ENCODE assay signal across 14 mouse cellular contexts in the genomic region with DNA sequence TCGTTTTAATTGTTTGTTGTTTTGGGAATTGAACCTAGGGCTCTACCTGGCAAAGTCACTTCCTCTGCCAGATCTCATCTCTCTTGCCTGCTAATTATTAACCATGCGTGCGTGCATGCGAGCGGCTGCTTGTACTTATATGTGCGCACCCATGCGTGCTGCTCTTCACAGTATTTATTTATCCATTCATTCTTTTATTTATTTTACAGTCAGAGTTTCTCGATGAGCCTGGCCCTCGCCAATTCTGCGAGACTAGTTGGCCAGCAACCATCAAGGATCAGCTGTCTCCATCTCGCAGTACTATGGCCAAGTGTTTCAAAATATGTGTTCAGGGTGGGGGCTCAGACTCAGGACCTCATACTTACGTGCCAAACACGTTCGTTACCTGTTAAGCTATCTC. TPM values are rescaled to one million over a fixed set of nuclear protein-coding genes. Genes with fewer than 3 reads are reported as not detected.
DNase-seq lines count a peak whose midpoint lies in the region; ATAC-seq and TF ChIP-seq lines count a peak whose summit lies in the region.
"Had no signal": no experiment of that assay in that cellular context is flagged by ENCODE, and none has a peak within 500 bp of the region (broad histone marks: within the 10 kb centered on the region; RNA-seq: fewer than 3 reads in every experiment).

No protein-coding gene starts in this region.

- peak; percentile 50 for ATAC-seq in lung, embryonic 16.5 days (ENCODE audit: low read depth)
- ATAC-seq in midbrain, embryonic 11.5 days (ENCODE audit: low FRiP score): no peak
- ATAC-seq: forebrain, embryonic 15.5 days had no signal

- no peaks in the 10 kb centered on the region for H3K27me3 ChIP-seq in liver, adult 2 months (ENCODE audit: control insufficient read depth, insufficient read depth, low read length)
- H3K27me3 ChIP-seq in lung, embryonic 16.5 days (ENCODE audit: control insufficient read depth, insufficient read depth, low read depth, low read length): no peaks in the 10 kb centered on the region
- no peaks in the 10 kb centered on the region for H3K27me3 ChIP-seq in midbrain, embryonic 11.5 days (ENCODE audit: control insufficient read depth, insufficient read depth, low read length)
- H3K27me3 ChIP-seq in cerebellum, adult 2 months (ENCODE audit: control insufficient read depth, insufficient read depth, low read length): no peaks in the 10 kb centered on the region
- H3K27me3 ChIP-seq: forebrain, embryonic 15.5 days; limb, embryonic 15.5 days had no signal

- 24% methylated on average over 14 of the region's 14 CpGs for WGBS in liver, adult 2 months
- WGBS in lung, embryonic 16.5 days: 21% methylated on average over 14 of the region's 14 CpGs
- WGBS in midbrain, embryonic 11.5 days: 86% methylated on average over 14 of the region's 14 CpGs
- WGBS in cerebellum, adult 2 months: 71% methylated on average over 14 of the region's 14 CpGs

- no peaks in the 10 kb centered on the region for H3K36me3 ChIP-seq in liver, adult 2 months (ENCODE audit: control insufficient read depth, insufficient read depth, low read length)
- H3K36me3 ChIP-seq in lung, embryonic 16.5 days (ENCODE audit: control insufficient read depth, insufficient read depth, low read length): no peaks in the 10 kb centered on the region
- H3K36me3 ChIP-seq in midbrain, embryonic 11.5 days (ENCODE audit: control insufficient read depth, insufficient read depth, low read length): no peaks in the 10 kb centered on the region
- H3K36me3 ChIP-seq: forebrain, embryonic 15.5 days; limb, embryonic 15.5 days had no signal

- peak; percentile 36 for DNase-seq in gastrocnemius, adult 18-20 months (ENCODE audit: low spot score)
- no peak for DNase-seq in gastrocnemius, postnatal 25 days
- peak; percentile 87 for DNase-seq in liver, adult 2 months (ENCODE audit: extremely low read depth, low read depth, low spot score)
- no peak for DNase-seq in liver
- DNase-seq in yolk sac, embryonic 10.5 days (ENCODE audit: low spot score): peak; percentile 14
- no peak for DNase-seq in midbrain, embryonic 11.5 days (ENCODE audit: low spot score, missing footprints)
- no peak for DNase-seq in cerebellum, adult 2 months
- DNase-seq: adrenal gland, postnatal 10 days; right cerebral cortex, postnatal 14 days; thymus, postnatal 4 days had no signal

- no peak overlapping the region for H3K9ac ChIP-seq in liver, adult 2 months (ENCODE audit: low read depth, low read length)
- no peak overlapping the region for H3K9ac ChIP-seq in lung, embryonic 16.5 days (ENCODE audit: low read length)
- no peak overlapping the region for H3K9ac ChIP-seq in midbrain, embryonic 11.5 days (ENCODE audit: low read length)
- H3K9ac ChIP-seq: forebrain, embryonic 15.5 days; limb, embryonic 15.5 days had no signal

- no peaks in the 10 kb centered on the region for H3K79me2 ChIP-seq in liver, adult 2 months (ENCODE audit: control insufficient read depth, insufficient read depth, low read length)

- no peaks in the 10 kb centered on the region for H3K9me3 ChIP-seq in lung, embryonic 16.5 days (ENCODE audit: control insufficient read depth, low read length)
- H3K9me3 ChIP-seq in midbrain, embryonic 11.5 days (ENCODE audit: control insufficient read depth, low read length): no peaks in the 10 kb centered on the region
- H3K9me3 ChIP-seq: forebrain, embryonic 15.5 days; limb, embryonic 15.5 days had no signal

- H3K27ac ChIP-seq in liver, adult 2 months (replicated peaks; ENCODE audit: insufficient read depth, low read depth, low read length): no peak overlapping the region
- H3K27ac ChIP-seq in lung, embryonic 16.5 days (ENCODE audit: low read length): peak overlapping the region; percentile 87
- H3K27ac ChIP-seq in midbrain, embryonic 11.5 days (ENCODE audit: low read depth, low read length): no peak overlapping the region
- no peak overlapping the region for H3K27ac ChIP-seq in cerebellum, adult 2 months (ENCODE audit: insufficient read depth, low read length)
- H3K27ac ChIP-seq: forebrain, embryonic 15.5 days; limb, embryonic 15.5 days had no signal

- no peak overlapping the region for H3K4me3 ChIP-seq in liver, adult 2 months (ENCODE audit: insufficient read depth, low read depth, low read length)
- H3K4me3 ChIP-seq in lung, embryonic 16.5 days (ENCODE audit: low read length): no peak overlapping the region
- H3K4me3 ChIP-seq in midbrain, embryonic 11.5 days (ENCODE audit: low read depth, low read length): no peak overlapping the region
- no peak overlapping the region for H3K4me3 ChIP-seq in cerebellum, adult 2 months (replicated peaks; ENCODE audit: insufficient read depth, low read depth, low read length)
- H3K4me3 ChIP-seq: forebrain, embryonic 15.5 days; limb, embryonic 15.5 days had no signal

- H3K4me2 ChIP-seq in lung, embryonic 16.5 days (ENCODE audit: low read depth, low read length): no peak overlapping the region; the same call in 1 of the 2 replicates
- H3K4me2 ChIP-seq in midbrain, embryonic 11.5 days: no peak overlapping the region
- H3K4me2 ChIP-seq: forebrain, embryonic 15.5 days; limb, embryonic 15.5 days had no signal

- H3K4me1 ChIP-seq in liver, adult 2 months (ENCODE audit: control insufficient read depth, insufficient read depth, low read length): peaks cover 24% of the 10 kb centered on the region
- peaks cover 63% of the 10 kb centered on the region for H3K4me1 ChIP-seq in lung, embryonic 16.5 days (replicated peaks; ENCODE audit: control insufficient read depth, insufficient read depth, low read length)
- peaks cover 3% of the 10 kb centered on the region; the same call in 1 of the 2 replicates for H3K4me1 ChIP-seq in midbrain, embryonic 11.5 days (ENCODE audit: control insufficient read depth, insufficient read depth, low read length)
- peaks cover 23% of the 10 kb centered on the region for H3K4me1 ChIP-seq in cerebellum, adult 2 months (ENCODE audit: control insufficient read depth, insufficient read depth, low read length)

- TF ChIP-seq CTCF in liver, adult 2 months (IDR thresholded peaks at IDR 0.05; ENCODE audit: low read depth, low read length): no peak
- no peak for TF ChIP-seq CTCF in cerebellum, adult 2 months (IDR thresholded peaks at IDR 0.05; ENCODE audit: borderline replicate concordance, insufficient read depth, low read depth, low read length)

- no peak for TF ChIP-seq POLR2A in liver, adult 2 months (IDR thresholded peaks at IDR 0.05; ENCODE audit: extremely low read depth, insufficient read depth, low read length)
- no peak for TF ChIP-seq POLR2A in cerebellum, adult 2 months (IDR thresholded peaks at IDR 0.05; ENCODE audit: borderline replicate concordance, insufficient read depth, low read length)

RNA-seq across cellular contexts. Expression of a gene that starts 6.0 kb away (rescaled TPM):
- total RNA-seq in gastrocnemius, adult 18-20 months (2021): 1 to 10 TPM; 4.9 to 5.5 TPM
- total RNA-seq in gastrocnemius, postnatal 25 days (2021): 1 to 10 TPM; 1.3 to 4.9 TPM
- 0.83 and 1.9 TPM in 2 replicates for total RNA-seq in liver, adult 2 months (2014; rRNA removed)
- polyA plus RNA-seq in liver, adult 2 months (2012; rRNA removed): 0.12 and 0.32 TPM in 2 replicates
- 0.93 and 1.1 TPM in 2 replicates for polyA plus RNA-seq in lung, embryonic 16.5 days (2015; fragmentation: Nextera tagmentation; extraction: Ambion mirVana)
- not detected in 2 replicates for polyA plus RNA-seq in midbrain, embryonic 11.5 days (2014; fragmentation: Nextera tagmentation; extraction: Ambion mirVana)
- 0.38 and 0.48 TPM in 2 replicates for polyA plus RNA-seq in cerebellum, adult 2 months (2012; rRNA removed)
- total RNA-seq: granulocyte monocyte progenitor cell, adult 5-6 weeks had no signal

RNA-seq across cellular contexts. Expression of a gene that starts 32.1 kb away (rescaled TPM):
- total RNA-seq in gastrocnemius, adult 18-20 months (2021): 10 to 100 TPM; 14.0 to 17.1 TPM
- total RNA-seq in gastrocnemius, postnatal 25 days (2021): 10 to 100 TPM; 13.5 to 23.4 TPM
- total RNA-seq in liver, adult 2 months (2014; rRNA removed): 21.5 and 23.8 TPM in 2 replicates
- 24.1 and 25.6 TPM in 2 replicates for polyA plus RNA-seq in liver, adult 2 months (2012; rRNA removed)
- polyA plus RNA-seq in lung, embryonic 16.5 days (2015; fragmentation: Nextera tagmentation; extraction: Ambion mirVana): 191 and 206 TPM in 2 replicates
- polyA plus RNA-seq in midbrain, embryonic 11.5 days (2014; fragmentation: Nextera tagmentation; extraction: Ambion mirVana): 176 and 192 TPM in 2 replicates
- 147 and 168 TPM in 2 replicates for polyA plus RNA-seq in cerebellum, adult 2 months (2012; rRNA removed)

RNA-seq across cellular contexts. Expression of a gene that starts 38.0 kb away (rescaled TPM):
- 1 to 10 TPM; 7.4 to 8.0 TPM for total RNA-seq in gastrocnemius, adult 18-20 months (2021)
- 1 to 10 TPM; 7.4 TPM for total RNA-seq in gastrocnemius, postnatal 25 days (2021)
- total RNA-seq in liver, adult 2 months (2014; rRNA removed): 9.3 and 11.2 TPM in 2 replicates
- 4.3 and 5.7 TPM in 2 replicates for polyA plus RNA-seq in liver, adult 2 months (2012; rRNA removed)
- 12.2 and 13.5 TPM in 2 replicates for polyA plus RNA-seq in lung, embryonic 16.5 days (2015; fragmentation: Nextera tagmentation; extraction: Ambion mirVana)
- polyA plus RNA-seq in midbrain, embryonic 11.5 days (2014; fragmentation: Nextera tagmentation; extraction: Ambion mirVana): 4.5 and 4.8 TPM in 2 replicates
- polyA plus RNA-seq in cerebellum, adult 2 months (2012; rRNA removed): 1.9 TPM in 2 replicates

RNA-seq across cellular contexts. Expression of a gene that starts 51.8 kb away (rescaled TPM):
- total RNA-seq in gastrocnemius, adult 18-20 months (2021): not detected
- not detected for total RNA-seq in gastrocnemius, postnatal 25 days (2021)
- 0.07 TPM in 1 of 2 replicates, not detected in the other for total RNA-seq in liver, adult 2 months (2014; rRNA removed)
- not detected in 2 replicates for polyA plus RNA-seq in liver, adult 2 months (2012; rRNA removed)
- 0.13 TPM in 1 of 2 replicates, not detected in the other for polyA plus RNA-seq in lung, embryonic 16.5 days (2015; fragmentation: Nextera tagmentation; extraction: Ambion mirVana)
- polyA plus RNA-seq in midbrain, embryonic 11.5 days (2014; fragmentation: Nextera tagmentation; extraction: Ambion mirVana): 0.40 and 0.59 TPM in 2 replicates
- polyA plus RNA-seq in cerebellum, adult 2 months (2012; rRNA removed): 62.1 and 65.4 TPM in 2 replicates
- total RNA-seq: granulocyte monocyte progenitor cell, adult 5-6 weeks had no signal

Comparison
In these comparisons a context has a peak if more than half of its experiments do, and no peak if none do; other contexts are left out.
1. DNase-seq: peak in gastrocnemius, adult 18-20 months (single experiment), liver, adult 2 months (single experiment) and yolk sac, embryonic 10.5 days (single experiment); none in gastrocnemius, postnatal 25 days (single experiment), liver (single experiment), midbrain, embryonic 11.5 days (single experiment) and cerebellum, adult 2 months (0 of 2).